Mouse (Mus musculus): ENCODE measurements around the gene Pam16. TPM values are rescaled to one million over a fixed set of nuclear protein-coding genes. Genes with fewer than 3 reads are reported as not detected.

Gene Pam16
- polyA plus RNA-seq, 1 experiment from 2014 or later: 75.3 TPM

DNA sequence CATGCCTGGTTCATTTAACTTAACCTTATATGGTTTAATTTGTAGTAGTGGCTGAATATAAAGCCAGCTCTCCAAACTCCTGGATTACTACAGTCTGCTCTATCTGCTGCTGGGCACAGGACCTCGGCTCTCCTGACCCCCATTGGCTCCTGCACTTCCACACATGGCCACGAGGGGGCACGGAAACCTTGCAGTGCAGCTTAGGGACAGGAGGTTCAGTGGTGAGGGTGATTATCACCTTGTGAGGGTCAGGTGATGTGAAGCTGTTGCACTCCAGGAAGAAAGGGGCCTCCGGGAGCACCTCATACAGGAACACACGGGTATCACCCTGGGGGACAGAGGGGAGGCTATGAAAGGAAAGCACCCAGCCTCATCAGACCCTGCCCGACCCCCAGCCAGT lies 5.2 kb upstream of the Pam16 start:
- 23% methylated on average over 6 of the region's 6 CpGs for WGBS
- ATAC-seq (ENCODE audit: insufficient read depth, low FRiP score): peak; percentile 4; the same call in 1 of the 2 replicates
- H3K36me3 ChIP-seq (ENCODE audit: control insufficient read depth, insufficient read depth, low read length): 0 out of 2 replicates have a peak, but pooled peaks cover 5% of the 10 kb centered on the region

DNA sequence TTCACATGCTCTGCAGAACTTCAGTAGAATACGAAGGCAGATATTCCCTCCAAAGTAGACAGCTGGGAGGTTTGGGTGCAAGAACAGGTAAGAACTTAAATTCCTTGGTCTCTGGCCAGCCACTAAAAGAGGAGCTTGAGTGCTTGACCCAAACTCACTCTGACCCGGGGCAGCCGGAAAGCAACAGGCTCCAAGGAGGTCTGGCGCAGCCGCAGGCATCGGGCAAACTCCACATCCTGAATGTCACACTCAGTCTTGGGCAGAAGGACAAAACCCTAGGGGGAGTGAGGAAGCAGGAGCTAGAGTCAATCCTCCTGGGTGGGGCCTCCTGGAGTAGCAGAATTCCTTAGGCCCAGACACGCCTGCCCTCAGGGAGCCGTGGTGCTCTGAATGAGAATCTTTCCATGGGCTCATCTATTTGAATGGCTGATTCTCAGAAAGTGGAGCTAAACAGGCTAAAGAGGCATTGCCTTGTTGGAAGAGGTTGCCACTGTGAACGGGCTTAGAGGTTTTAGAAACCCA lies 4.2 kb upstream of the Pam16 start:
- no peak for ATAC-seq (ENCODE audit: insufficient read depth, low FRiP score)
- whole genome bisulfite sequencing: 84% methylated on average over 9 of the region's 9 CpGs
- no peak overlapping the region for H3K9ac ChIP-seq (ENCODE audit: low read length)
- 0 out of 2 replicates have a peak, but pooled peaks cover under 1% of the 10 kb centered on the region for H3K36me3 ChIP-seq (ENCODE audit: control insufficient read depth, insufficient read depth, low read length)
- H3K4me1 ChIP-seq (ENCODE audit: control insufficient read depth, insufficient read depth, low read length): peaks cover 2% of the 10 kb centered on the region; the same call in 1 of the 2 replicates
- H3K4me3 ChIP-seq (replicated peaks; ENCODE audit: low read length): no peak overlapping the region
- H3K4me2 ChIP-seq (ENCODE audit: low read depth, low read length): no peak overlapping the region
- H3K27me3 ChIP-seq (ENCODE audit: control insufficient read depth, insufficient read depth, low read length): no peaks in the 10 kb centered on the region
- H3K27ac ChIP-seq (ENCODE audit: low read length): no peak overlapping the region
- no peaks in the 10 kb centered on the region for H3K9me3 ChIP-seq (replicated peaks; ENCODE audit: control insufficient read depth, low read length)

More for the DNA sequence above, 5.2 kb upstream of the Pam16 start:
- no peaks in the 10 kb centered on the region for H3K27me3 ChIP-seq (ENCODE audit: control insufficient read depth, insufficient read depth, low read length)
- H3K4me1 ChIP-seq (ENCODE audit: control insufficient read depth, insufficient read depth, low read length): no peaks in the 10 kb centered on the region
- no peak overlapping the region for H3K4me2 ChIP-seq (ENCODE audit: low read depth, low read length)
- H3K4me3 ChIP-seq (replicated peaks; ENCODE audit: low read length): no peak overlapping the region
- H3K9me3 ChIP-seq (replicated peaks; ENCODE audit: control insufficient read depth, low read length): no peaks in the 10 kb centered on the region
- no peak overlapping the region for H3K27ac ChIP-seq (ENCODE audit: low read length)
- H3K9ac ChIP-seq (ENCODE audit: low read length): no peak overlapping the region

DNA sequence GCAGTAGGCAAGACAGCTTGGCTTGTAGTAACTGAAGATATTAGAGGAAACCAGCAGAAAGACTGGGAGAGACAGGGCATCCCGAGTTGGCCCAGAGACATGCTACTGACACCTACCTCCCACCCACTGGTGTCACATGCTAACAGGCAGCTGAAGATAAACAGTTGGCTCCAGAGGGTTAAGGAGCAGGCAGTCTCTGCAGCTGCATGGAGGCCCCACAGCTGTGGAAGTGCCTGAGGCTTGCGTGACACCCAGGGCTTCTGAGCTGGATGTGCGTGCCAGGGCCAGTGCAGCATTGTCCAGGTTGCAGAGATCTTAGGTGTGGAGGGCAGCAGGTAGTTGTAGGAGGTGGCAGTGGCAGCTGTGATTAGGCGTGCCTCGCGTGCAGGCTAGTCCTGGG lies 2.3 kb upstream of the Pam16 start:
- Histone ChIP-seq H3K27ac (ENCODE audit: low read length) (no peak overlapping the region), H3K4me3 (replicated peaks; ENCODE audit: low read length) (no peak overlapping the region), H3K27me3 (ENCODE audit: control insufficient read depth, insufficient read depth, low read length) (no peaks in the 10 kb centered on the region), H3K9me3 (replicated peaks; ENCODE audit: control insufficient read depth, low read length) (no peaks in the 10 kb centered on the region), H3K36me3 (ENCODE audit: control insufficient read depth, insufficient read depth, low read length) (no peaks in the 10 kb centered on the region), H3K4me2 (ENCODE audit: low read depth, low read length) (no peak overlapping the region), H3K4me1 (ENCODE audit: control insufficient read depth, insufficient read depth, low read length) (peaks cover 13% of the 10 kb centered on the region), H3K9ac (ENCODE audit: low read length) (no peak overlapping the region)
- WGBS: 68% methylated on average over 6 of the region's 6 CpGs
- no peak for ATAC-seq (ENCODE audit: insufficient read depth, low FRiP score)

DNA sequence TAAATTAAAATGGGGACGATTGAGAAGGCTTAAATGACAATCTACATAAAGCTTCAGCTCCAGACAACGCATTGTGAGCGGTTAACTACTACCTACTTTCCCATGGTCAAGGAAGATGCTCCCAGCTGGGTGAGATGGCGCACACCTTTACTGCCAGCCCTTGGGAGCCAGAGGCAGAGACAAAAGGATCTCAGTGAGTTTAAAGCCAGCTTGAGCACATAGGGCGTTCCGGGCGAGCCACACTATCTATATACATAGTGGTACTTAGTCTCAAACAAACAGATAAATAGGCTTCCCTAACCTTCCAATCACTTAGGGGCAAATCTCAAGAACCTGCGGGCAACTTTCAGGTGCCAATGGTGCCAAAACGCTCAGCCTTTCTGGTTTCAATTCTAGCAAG lies 714 bp downstream of the Pam16 start:
- H3K4me2 ChIP-seq (ENCODE audit: low read depth, low read length): peak overlapping the region; percentile 78
- no peaks in the 10 kb centered on the region for H3K27me3 ChIP-seq (ENCODE audit: control insufficient read depth, insufficient read depth, low read length)
- peak overlapping the region; percentile 85 for H3K27ac ChIP-seq (ENCODE audit: low read length)
- H3K9me3 ChIP-seq (replicated peaks; ENCODE audit: control insufficient read depth, low read length): no peaks in the 10 kb centered on the region; the same call in 1 of the 2 replicates
- ATAC-seq (ENCODE audit: insufficient read depth, low FRiP score): no peak
- 16% methylated on average over 9 of the region's 9 CpGs for WGBS
- H3K4me3 ChIP-seq (replicated peaks; ENCODE audit: low read length): peak overlapping the region; percentile 89
- peak overlapping the region; percentile 92 for H3K9ac ChIP-seq (ENCODE audit: low read length)
- H3K36me3 ChIP-seq (ENCODE audit: control insufficient read depth, insufficient read depth, low read length): no peaks in the 10 kb centered on the region
- peaks cover 13% of the 10 kb centered on the region for H3K4me1 ChIP-seq (ENCODE audit: control insufficient read depth, insufficient read depth, low read length)

DNA sequence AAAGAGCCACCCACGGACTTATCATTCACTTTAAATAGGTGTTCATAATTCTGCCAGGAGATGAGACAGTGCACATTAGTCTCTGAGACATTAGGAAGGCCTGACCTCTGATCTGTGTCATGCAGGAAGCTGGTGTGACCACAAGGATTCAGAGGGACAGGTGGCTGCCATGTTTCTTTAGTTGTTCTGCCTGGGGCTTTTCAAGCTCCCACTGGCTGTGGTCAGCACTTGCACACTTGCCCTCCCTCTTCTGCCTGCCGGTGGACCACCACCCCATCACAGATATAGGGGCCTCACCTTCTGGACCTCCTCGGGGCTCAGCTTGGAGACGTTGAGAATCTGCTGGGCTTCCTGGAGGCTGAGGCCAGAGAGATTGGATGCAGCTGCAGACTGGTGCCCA lies 8.0 kb downstream of the Pam16 start:
- Histone ChIP-seq H3K27ac (ENCODE audit: low read length) (no peak overlapping the region), H3K4me3 (replicated peaks; ENCODE audit: low read length) (no peak overlapping the region), H3K9ac (ENCODE audit: low read length) (no peak overlapping the region), H3K4me2 (ENCODE audit: low read depth, low read length) (no peak overlapping the region), H3K9me3 (replicated peaks; ENCODE audit: control insufficient read depth, low read length) (no peaks in the 10 kb centered on the region; the same call in 1 of the 2 replicates), H3K4me1 (ENCODE audit: control insufficient read depth, insufficient read depth, low read length) (no peaks in the 10 kb centered on the region), H3K27me3 (ENCODE audit: control insufficient read depth, insufficient read depth, low read length) (no peaks in the 10 kb centered on the region), H3K36me3 (ENCODE audit: control insufficient read depth, insufficient read depth, low read length) (peaks cover 13% of the 10 kb centered on the region; the same call in 1 of the 2 replicates)
- WGBS: 81% methylated on average over 4 of the region's 4 CpGs
- no peak for ATAC-seq (ENCODE audit: insufficient read depth, low FRiP score)

DNA sequence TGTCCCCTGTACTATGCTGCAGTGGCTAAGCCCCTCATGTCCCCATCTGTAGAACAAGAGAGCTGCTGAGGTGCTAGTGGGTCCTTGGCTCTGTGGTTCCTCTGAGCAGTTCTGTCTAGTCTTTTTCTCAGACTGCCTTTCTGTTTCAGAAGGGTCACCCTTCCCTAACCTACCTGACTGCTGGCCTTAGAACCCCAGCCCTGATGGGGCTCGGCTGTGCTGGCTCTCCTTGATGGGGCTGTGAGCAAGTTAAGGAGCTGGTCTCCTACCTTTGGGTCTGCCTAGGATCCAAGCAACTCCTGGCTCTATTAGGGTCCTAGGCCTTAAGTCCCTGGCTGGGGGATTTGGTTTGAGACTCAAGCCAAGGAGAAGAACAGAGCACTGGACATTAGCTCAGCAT lies 9.5 kb downstream of the Pam16 start:
- no peak overlapping the region for H3K4me2 ChIP-seq (ENCODE audit: low read depth, low read length)
- ATAC-seq (ENCODE audit: insufficient read depth, low FRiP score): no peak
- H3K4me1 ChIP-seq (ENCODE audit: control insufficient read depth, insufficient read depth, low read length): no peaks in the 10 kb centered on the region
- no peak overlapping the region for H3K9ac ChIP-seq (ENCODE audit: low read length)
- no peak overlapping the region for H3K27ac ChIP-seq (ENCODE audit: low read length)
- peaks cover 18% of the 10 kb centered on the region; the same call in 1 of the 2 replicates for H3K36me3 ChIP-seq (ENCODE audit: control insufficient read depth, insufficient read depth, low read length)
- H3K9me3 ChIP-seq (replicated peaks; ENCODE audit: control insufficient read depth, low read length): no peaks in the 10 kb centered on the region; the same call in 1 of the 2 replicates
- H3K4me3 ChIP-seq (replicated peaks; ENCODE audit: low read length): no peak overlapping the region
- H3K27me3 ChIP-seq (ENCODE audit: control insufficient read depth, insufficient read depth, low read length): no peaks in the 10 kb centered on the region
- 83% methylated on average over 1 of the region's 1 CpGs for WGBS

DNA sequence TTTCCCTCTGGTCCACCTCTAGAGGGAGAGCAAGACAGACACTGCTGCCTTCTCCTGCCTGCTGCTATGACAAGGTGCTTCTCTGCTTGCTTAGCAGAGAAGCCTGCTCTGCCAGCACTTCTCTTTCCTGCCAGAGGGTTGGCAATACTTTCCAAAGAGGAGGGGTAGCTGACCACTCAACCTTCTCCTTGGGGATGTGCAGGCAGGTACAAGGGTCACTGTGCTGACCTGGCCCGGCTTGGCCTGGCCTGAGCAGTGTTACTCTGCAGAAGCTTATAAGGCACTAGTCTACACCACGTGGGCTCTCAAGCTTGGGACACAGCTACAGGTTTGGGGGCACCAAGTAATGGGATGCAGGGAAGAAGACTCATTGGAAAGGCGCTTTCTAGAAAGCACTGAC lies 10.1 kb downstream of the Pam16 start:
- Histone ChIP-seq H3K27ac (ENCODE audit: low read length) (no peak overlapping the region), H3K9me3 (replicated peaks; ENCODE audit: control insufficient read depth, low read length) (no peaks in the 10 kb centered on the region; the same call in 1 of the 2 replicates), H3K36me3 (ENCODE audit: control insufficient read depth, insufficient read depth, low read length) (peaks cover 18% of the 10 kb centered on the region; the same call in 1 of the 2 replicates), H3K9ac (ENCODE audit: low read length) (no peak overlapping the region), H3K4me1 (ENCODE audit: control insufficient read depth, insufficient read depth, low read length) (no peaks in the 10 kb centered on the region), H3K27me3 (ENCODE audit: control insufficient read depth, insufficient read depth, low read length) (no peaks in the 10 kb centered on the region), H3K4me2 (ENCODE audit: low read depth, low read length) (no peak overlapping the region), H3K4me3 (replicated peaks; ENCODE audit: low read length) (no peak overlapping the region)
- WGBS: 94% methylated on average over 3 of the region's 3 CpGs
- ATAC-seq (ENCODE audit: insufficient read depth, low FRiP score): no peak

DNA sequence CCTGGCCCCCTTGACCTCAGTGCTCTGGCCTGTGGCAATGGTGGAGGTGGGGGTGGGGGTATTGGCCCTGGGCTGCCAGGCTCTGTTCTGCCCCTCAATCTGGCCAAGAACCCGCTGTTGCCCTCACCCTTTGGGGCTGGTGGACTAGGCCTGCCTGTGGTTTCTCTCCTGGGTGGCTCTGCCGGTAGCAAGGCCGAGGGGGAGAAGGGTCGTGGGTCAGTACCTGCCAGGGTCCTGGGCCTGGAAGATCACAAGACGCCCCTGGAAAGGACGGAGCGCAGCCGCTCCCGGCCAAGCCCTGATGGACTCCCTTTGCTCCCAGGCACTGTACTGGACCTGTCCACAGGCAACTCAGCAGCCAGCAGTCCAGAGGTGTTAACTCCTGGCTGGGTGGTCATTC lies 11.1 kb downstream of the Pam16 start:
- no peak for ATAC-seq (ENCODE audit: insufficient read depth, low FRiP score)
- Histone ChIP-seq H3K9ac (ENCODE audit: low read length) (no peak overlapping the region), H3K4me2 (ENCODE audit: low read depth, low read length) (no peak overlapping the region), H3K36me3 (ENCODE audit: control insufficient read depth, insufficient read depth, low read length) (peaks cover 18% of the 10 kb centered on the region; the same call in 1 of the 2 replicates), H3K27me3 (ENCODE audit: control insufficient read depth, insufficient read depth, low read length) (no peaks in the 10 kb centered on the region), H3K4me1 (ENCODE audit: control insufficient read depth, insufficient read depth, low read length) (no peaks in the 10 kb centered on the region), H3K4me3 (replicated peaks; ENCODE audit: low read length) (no peak overlapping the region), H3K27ac (ENCODE audit: low read length) (no peak overlapping the region), H3K9me3 (replicated peaks; ENCODE audit: control insufficient read depth, low read length) (no peaks in the 10 kb centered on the region; the same call in 1 of the 2 replicates)
- WGBS: 95% methylated on average over 9 of the region's 9 CpGs

DNA sequence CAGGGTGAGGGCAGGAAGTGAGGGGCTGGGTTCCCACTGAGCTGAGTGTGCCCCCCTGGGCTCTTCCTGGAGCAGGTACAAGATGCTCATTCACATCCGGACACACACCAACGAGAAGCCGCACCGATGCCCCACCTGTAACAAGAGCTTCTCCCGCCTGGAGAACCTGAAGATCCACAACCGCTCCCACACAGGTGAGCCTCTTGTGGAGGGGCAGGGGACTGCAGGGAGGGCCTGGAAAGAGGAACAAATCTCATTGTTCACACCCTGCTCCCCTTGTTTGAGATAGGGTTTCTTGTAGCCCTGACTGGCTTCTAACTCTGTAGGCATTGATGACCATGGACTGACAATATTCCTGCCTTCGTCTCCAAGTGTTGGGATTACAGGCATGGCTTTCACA lies 13.1 kb downstream of the Pam16 start:
- H3K9me3 ChIP-seq (replicated peaks; ENCODE audit: control insufficient read depth, low read length): no peaks in the 10 kb centered on the region
- WGBS: 91% methylated on average over 7 of the region's 7 CpGs
- no peaks in the 10 kb centered on the region for H3K27me3 ChIP-seq (ENCODE audit: control insufficient read depth, insufficient read depth, low read length)
- ATAC-seq (ENCODE audit: insufficient read depth, low FRiP score): no peak
- no peak overlapping the region for H3K27ac ChIP-seq (ENCODE audit: low read length)
- H3K36me3 ChIP-seq (ENCODE audit: control insufficient read depth, insufficient read depth, low read length): peaks cover 18% of the 10 kb centered on the region; the same call in 1 of the 2 replicates
- peaks cover 18% of the 10 kb centered on the region for H3K4me1 ChIP-seq (ENCODE audit: control insufficient read depth, insufficient read depth, low read length)
- no peak overlapping the region for H3K4me2 ChIP-seq (ENCODE audit: low read depth, low read length)
- no peak overlapping the region for H3K9ac ChIP-seq (ENCODE audit: low read length)
- no peak overlapping the region for H3K4me3 ChIP-seq (replicated peaks; ENCODE audit: low read length)

All from stomach, embryonic 16.5 days (tissue).